Mouse (Mus musculus) adrenal gland, adult 18-20 months (tissue): Measurements from ENCODE around the gene Ror1. TPM values are rescaled to one million over a fixed set of nuclear protein-coding genes. Genes with fewer than 3 reads are reported as not detected.
A peak's percentile ranks its signal among the peaks of the same experiment; 100 is the strongest.

Experiments
- DNase-seq, 2 experiments: peaks; one replicate each; pipeline ENCODE4 v3.0.0; 2021 to 2022; ENCODE audit warnings: low spot score in 2 of 2
- total RNA-seq, 2 experiments: library from RNA; stranded (reverse); gene quantifications; 1 replicate in 1 of 2; 2 replicates in 1 of 2; pipeline ENCODE4 v1.2.3; 2021

Gene Ror1
- total RNA-seq, 2 experiments from 2014 or later, result 2.0 to 3.4 TPM

DNA sequence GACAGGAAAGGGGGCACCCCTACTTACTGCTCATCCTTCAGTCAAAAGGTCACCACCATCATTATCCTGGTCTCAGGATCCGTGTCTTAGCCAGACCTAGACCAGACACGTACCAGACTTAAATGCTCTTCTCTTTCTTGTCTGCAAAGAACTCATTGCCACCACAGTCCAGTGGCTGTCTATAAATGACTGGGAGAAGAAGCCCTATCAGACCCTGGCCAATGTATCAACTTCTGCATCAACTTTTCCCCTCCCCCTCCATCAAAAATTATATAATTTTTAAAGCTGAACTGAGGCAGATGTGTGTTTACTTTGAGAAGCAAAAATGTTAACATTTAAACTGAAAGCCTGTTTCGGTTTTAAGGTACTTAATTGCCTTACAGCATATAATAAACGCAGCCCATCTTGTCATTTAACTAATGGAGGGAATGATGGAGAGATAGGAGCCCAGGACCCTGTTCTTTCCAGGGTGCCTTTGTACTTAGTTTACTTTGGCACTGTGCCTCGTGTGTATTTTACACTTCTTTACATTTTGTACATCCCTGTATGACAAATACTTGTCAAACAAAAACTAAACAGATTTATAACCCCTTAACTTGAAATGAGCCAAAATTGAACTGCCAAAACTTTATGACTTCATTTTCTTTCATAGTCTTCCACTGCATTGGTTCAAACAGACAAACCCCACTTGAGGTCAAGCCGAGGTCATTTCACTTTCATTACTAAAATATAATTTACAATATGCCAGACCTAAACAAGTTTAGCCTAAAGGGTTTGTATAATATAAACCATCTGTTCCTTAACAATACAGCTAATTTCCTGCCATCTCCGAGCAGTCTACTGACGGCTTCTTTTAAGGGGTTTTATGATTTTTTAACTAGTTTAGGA lies 339.9 kb downstream of the Ror1 start:
- no peak for DNase-seq

DNA sequence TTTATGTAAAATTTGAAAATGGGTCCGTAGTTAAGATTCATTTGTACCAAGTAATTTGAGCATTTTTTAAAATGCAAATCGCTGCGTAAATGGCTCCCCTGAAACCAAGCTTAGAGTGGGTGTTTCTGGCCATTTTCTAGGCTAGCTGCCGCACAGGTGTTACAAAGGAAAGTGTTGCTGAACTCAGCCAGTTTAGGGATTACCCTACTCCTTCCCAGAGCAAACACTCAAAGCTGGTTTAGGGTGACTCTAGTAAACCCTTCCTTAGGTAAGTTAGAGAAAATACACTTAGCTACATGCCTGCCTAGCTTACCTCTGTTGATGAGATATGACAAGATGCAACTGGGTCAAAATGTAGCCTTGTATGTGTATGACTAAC lies 340.6 kb downstream of the Ror1 start:
- no peak for DNase-seq

DNA sequence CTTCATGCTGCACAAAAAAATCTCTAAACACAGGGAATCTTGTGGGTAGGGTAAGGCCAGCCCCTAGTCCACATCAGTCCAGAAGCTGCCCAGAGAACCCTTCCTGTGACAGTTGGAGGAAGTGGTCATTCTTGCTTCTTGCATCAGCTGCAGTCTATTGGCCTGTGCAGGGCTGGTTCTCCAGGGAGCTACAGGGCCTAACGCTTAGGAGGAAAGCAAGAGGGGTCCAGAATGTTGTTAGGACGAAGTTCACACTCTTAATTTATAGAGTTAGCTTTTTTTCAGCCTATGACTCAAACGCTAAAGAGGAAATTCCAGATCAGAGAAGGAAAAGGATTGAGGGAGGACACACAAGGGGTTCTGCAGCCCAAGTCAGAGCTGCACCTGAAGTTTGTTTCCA lies 351.3 kb downstream of the Ror1 start:
- no peak for DNase-seq

DNA sequence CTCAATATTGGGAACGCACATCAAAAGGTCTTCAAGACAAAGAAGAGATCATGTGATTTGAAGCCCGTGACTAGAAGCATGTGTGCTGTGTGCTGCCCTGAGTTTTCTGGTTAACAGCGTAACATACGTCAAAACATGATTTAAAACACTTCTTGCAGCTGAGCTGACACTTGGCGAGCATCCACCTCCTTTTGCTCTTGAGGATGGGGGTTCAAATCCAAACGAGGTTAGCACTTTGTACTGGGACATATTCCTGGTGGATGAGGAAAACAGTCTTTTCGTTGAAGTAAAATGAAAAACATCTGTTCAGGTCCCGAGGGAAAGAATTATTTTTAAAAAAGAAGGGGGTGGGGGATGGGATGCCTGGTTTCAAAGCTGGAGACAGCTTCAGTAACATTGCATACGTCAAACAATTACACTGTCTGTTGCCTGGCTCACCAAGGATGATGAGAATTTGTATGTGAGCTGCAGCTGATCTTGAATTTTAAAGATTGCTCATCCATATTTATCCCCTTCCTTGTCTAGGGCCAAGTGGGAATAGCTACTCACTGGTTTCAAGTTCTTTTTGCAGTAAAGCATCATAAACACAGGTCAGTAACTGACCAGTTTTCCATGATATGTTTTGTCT lies 367.0 kb downstream of the Ror1 start:
- no peak for DNase-seq

DNA sequence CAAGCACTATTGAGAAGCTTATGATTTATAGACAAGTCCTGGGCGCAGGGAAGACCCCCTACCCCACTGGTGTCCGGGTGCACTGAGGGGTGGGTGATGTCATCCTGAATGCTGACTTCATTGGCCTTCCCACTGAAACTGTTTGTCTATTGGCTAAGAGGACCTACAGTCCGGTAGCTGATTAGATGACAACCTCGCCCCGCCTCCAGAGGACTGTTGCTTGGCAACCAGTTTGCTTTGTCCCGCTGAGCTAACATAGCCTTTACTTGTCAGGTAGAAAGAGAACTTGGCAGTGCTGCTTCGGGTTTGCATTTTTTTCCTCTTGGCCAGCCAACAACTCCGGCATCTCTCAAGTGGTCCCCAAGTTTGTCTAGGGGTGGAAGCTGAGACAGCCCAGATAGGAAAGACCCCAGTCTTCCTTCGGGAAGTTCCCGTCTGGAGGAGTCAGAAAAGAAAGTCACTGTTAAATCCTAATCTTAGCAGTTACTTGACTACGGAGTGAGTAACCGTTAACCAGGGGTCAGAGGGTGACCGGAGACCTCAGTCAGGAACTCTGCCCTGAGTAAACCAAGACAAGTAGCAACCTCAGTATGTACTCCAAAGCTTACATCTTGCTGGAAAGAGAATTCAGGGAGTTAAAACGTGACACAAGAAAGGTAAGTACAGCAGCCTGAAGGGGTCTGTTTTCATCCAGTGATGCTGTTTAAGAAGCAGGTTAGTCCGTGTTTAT lies 383.2 kb downstream of the Ror1 start, which contains the start of gene Ube2u:
Ube2u (plus strand) TSS at position 258 of the 730 bp plus-strand sequence.
- peak; percentile 23 to 27 for DNase-seq

DNA sequence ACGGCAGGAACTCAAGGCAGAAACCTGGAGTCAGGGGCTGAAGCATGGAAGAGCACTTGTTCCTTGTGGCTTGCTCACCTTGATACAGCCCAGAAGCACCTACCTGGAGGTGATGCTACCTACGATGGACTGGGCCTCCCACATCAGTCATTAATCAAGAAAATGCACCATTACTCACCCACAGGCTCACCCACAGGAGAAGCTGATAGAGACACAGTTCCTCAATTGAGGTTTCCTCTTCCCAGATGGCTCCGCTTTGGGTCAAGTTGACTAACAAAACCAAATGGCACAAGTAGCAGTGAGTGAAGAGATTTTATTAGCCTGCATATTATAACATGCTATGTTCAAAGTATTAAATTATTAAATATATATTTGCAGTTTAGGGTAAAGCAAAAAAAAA lies 392.9 kb downstream of the Ror1 start:
- DNase-seq, result no peak

Other genes starting within 250 kb of the Ror1 start
- 100 to 1,000 TPM in 1 of 2 experiments, 10 to 100 TPM in 1; 93.0 to 106 TPM for gene Pgm1, start 166.4 kb upstream of the Ror1 start, total RNA-seq
- gene Itgb3bp, start 166.0 kb upstream of the Ror1 start, total RNA-seq, result 1 to 10 TPM; 4.9 to 5.9 TPM